Mouse (Mus musculus): Measurements from ENCODE around the gene Mcoln2.

DNA sequence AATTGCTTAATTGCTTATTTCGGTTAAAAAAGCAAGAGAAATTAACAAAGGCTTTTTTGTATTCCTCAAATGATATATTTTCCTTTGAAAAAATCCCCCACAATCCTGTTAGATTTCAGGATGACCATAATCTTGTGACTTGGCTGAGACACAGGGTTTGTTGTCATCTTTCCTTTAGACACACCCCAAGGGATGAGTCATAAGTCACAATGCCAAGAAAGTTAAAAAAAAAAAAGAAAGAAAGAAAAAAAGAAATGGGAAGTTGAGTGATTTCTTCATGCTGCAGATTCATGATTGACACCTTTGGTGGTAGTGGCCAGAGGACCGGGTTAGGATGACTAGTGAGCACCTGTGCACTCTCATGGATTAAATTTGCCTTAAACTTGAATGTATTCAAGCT is 39.3 kb upstream of the Mcoln2 start:
- TF ChIP-seq USF1 (IDR thresholded peaks at IDR 0.05; ENCODE audit: low read depth) (no peak), MAX (IDR thresholded peaks at IDR 0.05; ENCODE audit: low read depth) (no peak)

Measured in myocyte (in vitro differentiated cells).